Mouse (Mus musculus): ENCODE data around the gene Iah1.

Iah1 gene

DNA sequence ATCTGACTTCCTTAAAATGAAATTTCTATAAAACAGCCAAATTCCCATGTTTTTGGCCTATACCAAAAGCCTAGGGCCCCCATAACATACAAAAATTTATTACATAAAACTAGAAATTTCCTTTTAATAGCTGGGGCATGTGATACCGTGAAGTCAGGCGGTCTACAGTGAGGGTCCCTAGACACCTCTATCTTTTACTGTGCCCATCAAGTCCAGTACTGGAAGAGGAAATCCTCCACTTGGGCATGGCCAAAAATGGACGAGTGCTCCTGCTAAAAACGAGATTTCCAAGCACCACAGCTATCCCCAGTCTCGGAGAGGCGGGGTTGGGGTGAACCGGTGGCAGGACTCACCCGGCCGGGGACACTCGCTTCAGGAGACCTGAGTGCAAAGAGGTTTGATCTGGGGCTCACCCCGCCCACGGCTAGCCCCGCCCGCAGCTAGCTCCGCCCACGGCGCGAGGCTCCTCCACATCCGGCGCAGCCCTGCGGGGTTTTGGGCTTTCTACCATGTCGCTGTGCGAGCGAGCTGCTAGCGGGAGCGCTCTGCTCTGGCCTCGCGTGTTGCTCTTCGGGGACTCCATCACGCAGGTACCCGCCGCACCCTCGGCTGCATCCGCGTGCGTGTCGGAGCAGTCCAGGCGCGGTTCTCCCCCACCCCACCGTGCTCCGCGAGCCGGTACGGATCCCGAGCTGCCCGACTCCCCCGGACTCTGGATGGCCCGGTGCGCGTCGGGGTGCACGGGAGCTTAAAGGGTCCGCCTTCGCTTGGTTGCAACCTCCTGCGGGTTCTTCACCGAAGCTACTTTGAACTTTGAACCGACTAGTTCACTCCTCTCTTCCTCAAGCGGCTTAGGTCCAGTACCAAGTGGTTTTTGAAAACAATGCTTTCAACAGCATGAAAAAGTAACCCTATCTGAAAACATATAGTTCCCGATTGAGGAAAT is at the start of gene Iah1:
Gene Iah1, plus strand, starts transcription at position 467 of the 946 bp plus-strand sequence.
- POLR2A ChIA-PET, result interaction anchor here in 3 of 4 experiments (0.5 to 8.7 kb wide), 55 partner anchors 10 to 253 kb away, joined by 3 to 78 read pairs (median 4); partner anchors contain the start of genes Itgb1bp1 (in 3 of the 3), Cpsf3 (in 2 of the 3), Ywhaq (in 2 of the 3) and Adam17 (in 1 of the 3)
- CTCF ChIA-PET, result interaction anchor here in 3 of 4 experiments (0.5 to 1.5 kb wide), 8 partner anchors 9 to 205 kb away, joined by 3 to 4 read pairs (median 3); partner anchors contain the start of gene Itgb1bp1 (in 1 of the 3)

DNA sequence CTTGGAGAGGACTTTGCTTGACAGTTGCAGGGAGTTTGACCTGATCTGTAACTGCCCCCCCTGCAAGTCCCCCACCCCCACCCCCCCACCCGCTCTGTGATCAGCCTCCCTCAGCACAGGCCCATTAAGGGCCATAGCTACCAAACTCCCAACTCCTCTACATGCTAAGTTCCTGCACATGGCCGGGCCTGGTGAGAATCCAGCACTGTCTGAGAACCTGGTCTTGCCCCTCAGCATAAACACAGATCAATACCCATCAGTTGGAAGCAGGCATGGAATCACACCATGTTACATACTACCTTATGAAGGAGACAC is 49.4 kb upstream of the Iah1 start:
- CTCF ChIA-PET, result interaction anchor here in 2 of 4 experiments (0.6 to 1.7 kb wide), 4 partner anchors 15 to 155 kb away, joined by 3 to 6 read pairs (median 4); no protein-coding TSS in a partner anchor
- POLR2A ChIA-PET, result interaction anchor here in 2 of 4 experiments (1.2 to 2.1 kb wide), 5 partner anchors 19 to 156 kb away, joined by 3 to 6 read pairs (median 4); partner anchors contain the start of genes Iah1 (in 1 of the 2) and Itgb1bp1 (in 1 of the 2)

DNA sequence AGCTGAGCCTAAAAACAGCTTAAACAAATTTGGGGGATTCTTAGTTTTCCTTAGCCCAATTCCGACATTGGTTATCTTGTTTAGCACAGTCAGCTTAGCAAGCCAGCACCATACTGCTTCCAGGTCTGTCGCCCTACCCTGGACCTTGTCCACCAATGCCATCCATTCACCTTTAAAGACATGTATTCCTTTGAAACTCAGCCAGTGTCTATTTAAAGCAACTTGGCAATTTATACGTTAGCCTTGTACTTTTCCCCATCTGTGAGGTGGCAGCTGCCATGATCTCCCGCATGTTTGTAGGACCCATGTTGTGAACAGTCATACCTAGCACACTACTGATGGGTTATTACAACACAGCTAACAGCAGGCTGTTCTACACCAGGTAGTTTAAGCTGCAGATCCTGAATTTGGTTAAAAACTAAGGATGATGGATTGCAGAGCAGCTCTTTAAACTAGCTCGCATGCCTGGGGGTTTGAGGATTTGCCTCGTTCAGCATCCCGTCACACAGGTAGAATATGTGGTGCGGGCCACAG is 48.0 kb upstream of the Iah1 start:
- POLR2A ChIA-PET, result interaction anchor here in 2 of 4 experiments (0.6 to 1.8 kb wide), 3 partner anchors 18 to 140 kb away, joined by 3 to 7 read pairs (median 4); partner anchors contain the start of gene Itgb1bp1 (in 2 of the 2)
- CTCF ChIA-PET, result interaction anchor here in 2 of 4 experiments (0.8 to 1.5 kb wide), 2 partner anchors 14 to 105 kb away, joined by 4 to 11 read pairs; partner anchors contain the start of gene Adam17 (in 1 of the 2)

- POLR2A ChIA-PET, result interaction anchor here in 2 of 4 experiments (0.7 to 3.2 kb wide), 3 partner anchors 12 to 69 kb away, joined by 4 to 17 read pairs (median 9); partner anchors contain the start of genes Itgb1bp1 (in 2 of the 2) and Cpsf3 (in 1 of the 2)
- CTCF ChIA-PET, result interaction anchor here in 3 of 4 experiments (0.6 to 1.3 kb wide), 4 partner anchors 12 to 162 kb away, joined by 3 to 4 read pairs (median 4); partner anchors contain the start of gene Itgb1bp1 (in 1 of the 3)
These were observed 41.7 kb upstream of the Iah1 start for GRCm38 (mm10) chr12:21274446-21274845.

GRCm38 (mm10) chr12:21277352-21277864 is 38.8 kb upstream of the Iah1 start:
- ChIA-PET POLR2A (interaction anchor here in 1 of 4 experiments (1.2 kb wide), 1 partner anchor 9 kb away, joined by 4 read pairs; the partner anchor contains the start of gene Itgb1bp1), CTCF (interaction anchor here in 1 of 4 experiments (0.6 kb wide), 1 partner anchor 8 kb away, joined by 3 read pairs; no protein-coding TSS in a partner anchor)

DNA sequence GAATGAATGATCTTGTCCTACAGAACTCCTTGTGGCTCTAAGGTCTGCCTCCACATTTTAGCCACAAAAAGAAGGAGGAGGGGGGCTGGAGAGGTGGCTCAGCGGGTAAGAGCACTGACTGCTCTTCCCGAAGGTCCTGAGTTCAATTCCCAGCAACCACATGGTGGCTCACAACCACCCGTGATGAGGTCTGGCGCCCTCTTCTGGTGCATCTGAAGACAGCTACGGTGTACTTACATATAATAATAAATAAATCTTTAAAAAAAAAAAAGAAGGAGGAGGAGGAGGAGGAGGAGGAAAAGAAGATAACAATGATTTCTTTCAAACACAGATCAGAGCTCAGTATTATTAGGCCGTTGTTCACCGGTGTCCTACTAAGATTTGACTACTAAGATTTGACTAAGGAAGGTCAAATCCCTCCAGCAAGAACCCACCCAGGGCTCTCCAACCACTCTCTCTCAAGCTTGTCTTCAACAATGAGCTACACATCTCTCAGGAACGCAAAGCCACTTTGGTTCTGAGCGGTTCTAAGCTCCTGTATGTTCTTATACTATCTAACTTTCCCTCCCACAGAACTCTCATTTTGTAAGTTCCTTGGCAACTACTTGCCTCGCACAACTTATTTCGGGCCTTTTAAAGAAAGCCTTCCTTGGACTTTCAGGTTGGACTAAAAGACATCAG is 31.3 kb upstream of the Iah1 start, which contains the start of gene Cpsf3:
Gene Cpsf3, plus strand, starts transcription at position 631 of the 681 bp plus-strand sequence.
- ChIA-PET CTCF (interaction anchor here in 2 of 4 experiments (0.9 to 1.3 kb wide), 4 partner anchors 20 to 172 kb away, joined by 3 to 5 read pairs (median 4); no protein-coding TSS in a partner anchor), POLR2A (interaction anchor here in 2 of 4 experiments (0.8 to 8.2 kb wide), 18 partner anchors 10 to 151 kb away, joined by 3 to 78 read pairs (median 12); partner anchors contain the start of genes Iah1 (in 2 of the 2), Ywhaq (in 2 of the 2) and Adam17 (in 1 of the 2))

- ChIA-PET POLR2A (interaction anchor here in 3 of 4 experiments (0.6 to 8.2 kb wide), 55 partner anchors 8 to 371 kb away, joined by 3 to 78 read pairs (median 4); partner anchors contain the start of genes Iah1 (in 3 of the 3), Ywhaq (in 3 of the 3) and Adam17 (in 2 of the 3)), CTCF (interaction anchor here in 3 of 4 experiments (0.6 to 1.7 kb wide), 13 partner anchors 8 to 208 kb away, joined by 3 to 5 read pairs (median 4); partner anchors contain the start of genes Adam17 (in 1 of the 3) and Iah1 (in 1 of the 3))
These were observed 30.5 kb upstream of the Iah1 start for GRCm38 (mm10) chr12:21285508-21286242.

DNA sequence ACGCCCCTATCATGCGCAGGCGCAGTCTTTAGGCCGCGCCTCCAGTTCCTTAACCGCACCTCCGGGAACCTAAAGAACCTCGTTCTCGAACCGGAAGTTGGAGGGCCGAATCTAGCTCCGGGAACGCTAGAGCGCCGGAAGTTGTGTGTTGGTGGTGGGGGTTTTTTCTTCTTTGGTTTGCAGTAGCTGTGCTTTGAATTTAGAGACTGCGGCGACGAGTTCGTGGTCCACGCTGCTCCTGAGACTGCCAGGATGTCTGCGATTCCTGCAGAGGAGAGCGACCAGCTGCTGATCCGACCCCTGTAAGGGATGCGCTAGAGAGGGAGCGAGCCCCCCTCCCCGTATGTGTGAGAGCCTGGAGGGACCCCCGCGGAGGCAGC is 30.0 kb upstream of the Iah1 start, which contains the start of gene Itgb1bp1:
Gene Itgb1bp1, minus strand, starts transcription at position 42 of the 380 bp plus-strand sequence.
- CTCF ChIA-PET, result interaction anchor here in 3 of 4 experiments (0.6 to 1.7 kb wide), 10 partner anchors 12 to 174 kb away, joined by 3 to 5 read pairs (median 4); partner anchors contain the start of genes Adam17 (in 1 of the 3) and Iah1 (in 1 of the 3)
- POLR2A ChIA-PET, result interaction anchor here in 3 of 4 experiments (0.6 to 8.2 kb wide), 56 partner anchors 8 to 372 kb away, joined by 3 to 78 read pairs (median 4); partner anchors contain the start of genes Iah1 (in 3 of the 3), Ywhaq (in 3 of the 3) and Adam17 (in 2 of the 3)

GRCm38 (mm10) chr12:21286712-21287650 is 29.2 kb upstream of the Iah1 start:
- CTCF ChIA-PET, result interaction anchor here in 1 of 4 experiments (1.1 to 1.7 kb wide), 3 partner anchors 29 to 86 kb away, joined by 3 to 5 read pairs (median 4); partner anchors contain the start of genes Adam17 and Iah1
- POLR2A ChIA-PET, result interaction anchor here in 3 of 4 experiments (0.6 to 8.2 kb wide), 48 partner anchors 8 to 373 kb away, joined by 3 to 78 read pairs (median 5); partner anchors contain the start of genes Iah1 (in 3 of the 3), Ywhaq (in 3 of the 3) and Adam17 (in 1 of the 3)

GRCm38 (mm10) chr12:21288716-21289395 is 27.3 kb upstream of the Iah1 start:
- CTCF ChIA-PET, result no interaction called here

GRCm38 (mm10) chr12:21289651-21290050 is 26.5 kb upstream of the Iah1 start:
- POLR2A ChIA-PET, result interaction anchor here in 3 of 4 experiments (0.6 to 8.2 kb wide), 14 partner anchors 12 to 177 kb away, joined by 3 to 78 read pairs (median 4); partner anchors contain the start of genes Iah1 (in 2 of the 3) and Ywhaq (in 1 of the 3)
- CTCF ChIA-PET, result no interaction called here

More at GRCm38 (mm10) chr12:21288716-21289395, 27.3 kb upstream of the Iah1 start:
- POLR2A ChIA-PET, result interaction anchor here in 2 of 4 experiments (1.1 to 8.2 kb wide), 15 partner anchors 13 to 176 kb away, joined by 3 to 78 read pairs (median 5); partner anchors contain the start of genes Iah1 (in 2 of the 2) and Ywhaq (in 2 of the 2)

DNA sequence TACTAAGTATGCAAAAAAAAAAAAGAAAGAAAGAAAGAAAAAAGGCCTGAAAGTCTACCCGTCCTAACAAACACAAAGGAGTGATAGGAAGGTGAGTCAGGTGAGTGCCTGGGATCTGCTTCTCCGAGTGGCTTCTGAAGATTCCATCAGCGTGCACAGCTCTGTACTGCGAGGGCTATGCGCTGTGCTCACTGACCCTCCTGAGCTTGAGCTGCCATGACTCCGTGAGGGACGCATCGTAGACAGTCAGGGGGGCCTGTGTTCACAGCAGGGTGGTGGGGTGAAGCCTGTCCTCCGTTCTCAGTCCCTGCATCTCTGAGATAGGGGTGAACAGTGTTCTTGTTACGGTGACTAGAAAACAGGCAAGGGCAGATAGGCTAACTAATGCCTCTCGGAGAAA is 17.3 kb upstream of the Iah1 start:
- ChIA-PET CTCF (no interaction called here), POLR2A (interaction anchor here in 2 of 4 experiments (0.7 to 1.9 kb wide), 4 partner anchors 12 to 170 kb away, joined by 3 to 7 read pairs (median 5); partner anchors contain the start of gene Itgb1bp1 (in 1 of the 2))

DNA sequence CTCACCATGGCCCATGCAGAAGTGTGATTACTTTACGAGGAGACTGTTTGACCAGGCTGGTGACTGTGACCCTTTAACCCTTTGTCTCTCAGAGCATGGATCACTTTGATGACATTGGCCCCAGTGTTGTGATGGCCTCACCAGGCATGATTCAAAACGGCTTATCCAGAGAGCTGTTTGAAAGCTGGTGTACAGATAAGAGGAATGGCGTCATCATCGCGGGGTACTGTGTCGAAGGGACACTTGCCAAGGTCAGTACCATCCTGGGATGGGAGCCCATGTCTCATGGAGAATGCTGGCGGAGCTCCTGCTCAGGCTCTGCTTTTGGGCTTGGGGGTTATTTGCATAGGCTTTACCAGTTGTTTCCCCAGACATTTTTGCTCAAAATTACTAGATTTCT is 14.9 kb upstream of the Iah1 start:
- ChIA-PET CTCF (interaction anchor here in 2 of 4 experiments (0.7 to 1.0 kb wide), 2 partner anchors 17 to 67 kb away, joined by 3 to 7 read pairs; no protein-coding TSS in a partner anchor), POLR2A (interaction anchor here in 3 of 4 experiments (1.0 to 3.8 kb wide), 8 partner anchors 9 to 71 kb away, joined by 3 to 13 read pairs (median 4); partner anchors contain the start of genes Iah1 (in 2 of the 3), Adam17 (in 1 of the 3), Cpsf3 (in 1 of the 3) and Itgb1bp1 (in 1 of the 3))

DNA sequence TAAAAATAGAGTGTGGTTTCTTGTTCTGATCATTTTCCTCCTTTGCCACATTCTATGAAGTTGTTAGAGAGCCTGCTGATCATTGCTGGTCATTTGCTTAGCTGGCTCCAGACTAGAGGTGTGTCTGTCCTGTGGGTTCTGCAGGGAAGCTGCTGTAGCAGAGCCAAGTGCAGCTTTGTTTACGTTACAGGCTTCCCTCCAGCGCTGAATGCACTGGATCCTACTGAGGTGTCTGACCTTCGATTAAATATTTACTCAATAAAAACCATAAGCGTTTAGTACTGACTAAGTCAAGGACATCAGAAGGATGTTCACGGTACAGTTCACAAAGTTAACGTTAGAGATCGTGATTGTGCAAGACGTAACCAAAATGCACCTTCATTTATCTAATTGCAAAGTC is 14.3 kb upstream of the Iah1 start:
- ChIA-PET POLR2A (interaction anchor here in 3 of 4 experiments (0.9 to 3.8 kb wide), 11 partner anchors 9 to 72 kb away, joined by 3 to 13 read pairs (median 3); partner anchors contain the start of genes Adam17 (in 2 of the 3), Iah1 (in 2 of the 3), Cpsf3 (in 1 of the 3) and Itgb1bp1 (in 1 of the 3)), CTCF (interaction anchor here in 2 of 4 experiments (0.6 to 1.0 kb wide), 2 partner anchors 16 to 26 kb away, joined by 3 read pairs; no protein-coding TSS in a partner anchor)
